Mouse (Mus musculus): ENCODE results near the gene Reep3.

The Reep3 gene

GRCm38 (mm10) chr10:67052429-67052828 is 44.3 kb downstream of the Reep3 start:
- no peak for DNase-seq (ENCODE audit: low spot score)

- DNase-seq (ENCODE audit: low spot score) = no peak
Observed at GRCm38 (mm10) chr10:67051466-67051865, 45.3 kb downstream of the Reep3 start.

GRCm38 (mm10) chr10:67050766-67051165 is 46.0 kb downstream of the Reep3 start:
- no peak for DNase-seq (ENCODE audit: low spot score)

- DNase-seq (ENCODE audit: low spot score) = no peak
Observed at GRCm38 (mm10) chr10:67049621-67050020, 47.1 kb downstream of the Reep3 start.

DNA sequence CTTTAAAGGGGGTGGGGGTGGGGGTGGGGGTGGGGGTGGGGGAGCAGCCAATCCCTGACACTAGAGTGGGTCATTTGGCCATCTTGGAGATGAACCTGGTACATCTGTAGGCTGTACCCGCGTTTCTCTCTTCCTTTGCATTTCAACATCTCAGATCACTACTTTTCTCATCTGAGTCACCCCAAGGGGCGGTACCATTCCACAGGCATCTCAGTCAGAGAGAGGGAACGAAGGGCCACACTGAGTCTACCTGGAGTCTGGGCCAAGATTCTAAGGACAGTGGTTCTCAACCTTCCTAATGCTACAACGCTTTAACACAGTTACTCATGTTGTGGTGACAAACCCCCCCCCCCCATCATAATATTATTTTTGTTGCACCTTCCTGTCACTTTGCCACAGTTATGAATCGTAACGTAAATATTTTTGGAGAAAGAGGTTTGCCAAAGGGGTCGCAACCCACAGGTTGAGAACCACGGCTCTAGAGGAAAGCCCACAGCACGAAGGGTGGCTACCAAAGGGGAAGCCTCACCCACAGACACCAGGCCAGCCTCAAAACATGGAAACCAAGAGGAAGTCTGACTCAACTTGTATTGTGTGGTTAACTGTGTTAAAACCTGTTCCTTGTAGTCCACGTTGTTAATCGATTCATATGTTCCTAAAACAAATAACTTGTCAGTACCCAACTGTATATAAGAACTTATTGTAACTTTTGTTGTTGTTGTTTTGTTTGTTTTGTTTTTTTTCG is 47.7 kb downstream of the Reep3 start:
- DNase-seq (ENCODE audit: low spot score) = no peak

DNA sequence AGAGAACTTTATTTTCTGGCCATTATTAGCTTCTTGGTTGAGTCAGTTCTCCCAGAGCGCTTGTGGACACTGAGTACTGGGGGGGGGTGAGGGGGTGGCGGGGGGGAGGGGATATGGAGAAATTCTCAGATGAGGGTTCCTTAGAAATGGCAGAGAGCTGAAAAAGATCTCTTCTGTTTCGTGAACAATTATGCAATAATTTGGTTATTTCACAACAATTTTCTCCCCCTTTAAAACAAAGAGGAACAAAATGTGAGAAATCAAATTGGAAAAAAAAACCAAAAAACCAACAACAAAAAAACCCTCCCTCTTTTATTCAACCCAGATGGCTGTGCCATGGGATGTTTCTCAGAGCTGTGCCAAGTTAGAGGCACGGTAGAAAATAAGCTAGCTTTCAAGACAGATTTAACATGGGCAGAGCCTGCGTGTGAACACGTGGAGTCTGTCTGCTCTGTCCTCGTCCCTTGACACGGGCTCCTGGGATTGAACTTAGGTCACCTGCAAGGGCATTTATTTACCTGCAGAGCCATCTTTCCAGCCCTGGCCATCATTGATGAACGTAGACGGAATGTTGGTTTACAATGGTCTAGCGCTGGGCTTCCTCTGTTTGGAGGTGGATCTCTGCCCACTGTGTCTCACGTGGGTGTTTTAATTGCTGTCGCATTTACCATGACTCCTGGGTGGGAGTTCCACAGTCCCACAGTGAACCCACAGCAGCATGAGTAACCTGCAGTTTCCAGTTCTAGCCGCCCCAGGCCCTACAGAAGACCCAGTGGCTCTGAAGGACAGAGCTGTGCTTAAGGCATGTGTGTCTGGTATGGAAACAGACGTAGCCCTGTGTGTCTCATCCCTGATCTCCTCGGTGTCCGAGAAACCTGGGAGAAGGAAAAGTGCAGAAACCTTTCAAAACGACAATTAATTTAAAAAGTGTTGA is 48.8 kb downstream of the Reep3 start:
- no peak for DNase-seq (ENCODE audit: low spot score)

- peak; percentile 24 for DNase-seq (ENCODE audit: low spot score)
Observed at GRCm38 (mm10) chr10:67045192-67045899, 51.4 kb downstream of the Reep3 start.

DNA sequence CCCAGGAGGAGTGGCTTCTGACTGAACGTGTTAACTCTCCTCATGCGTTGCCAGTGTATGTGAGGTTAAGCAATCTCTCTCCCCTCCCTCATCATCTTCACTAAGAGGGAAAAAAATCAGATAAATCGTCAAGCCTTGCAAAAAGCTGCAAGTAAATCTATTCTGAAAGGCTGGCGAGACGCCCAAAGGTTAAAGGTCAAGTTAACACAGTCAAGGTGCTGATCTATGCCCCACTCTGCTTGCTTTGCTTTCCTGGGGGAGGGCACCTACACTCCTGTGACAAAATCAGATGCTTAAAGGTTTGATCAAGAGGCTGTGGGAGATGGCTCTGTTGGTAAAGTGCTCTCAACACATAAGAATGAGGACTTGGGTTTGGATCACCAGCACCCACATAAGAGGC is 52.4 kb downstream of the Reep3 start:
- no peak for DNase-seq (ENCODE audit: low spot score)

DNA sequence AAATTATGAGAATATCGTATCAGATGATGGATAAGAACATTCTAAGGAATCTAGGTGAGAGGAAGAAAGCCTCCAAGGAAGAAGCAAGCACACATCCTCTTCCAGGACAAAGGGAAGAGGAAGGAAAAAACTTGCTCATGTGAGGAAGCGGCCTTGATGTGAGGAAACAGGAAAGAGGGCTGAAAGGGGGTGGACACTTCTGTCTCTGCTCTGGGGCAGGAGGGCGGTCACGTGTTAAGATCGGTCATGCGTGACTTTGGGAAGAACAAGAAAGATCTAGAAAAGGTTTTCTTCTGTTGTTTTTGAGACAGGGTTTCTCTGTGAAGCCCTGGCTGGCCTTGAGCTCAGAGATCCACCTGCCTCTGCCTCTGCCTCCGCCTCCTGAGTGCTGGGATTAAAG is 53.5 kb downstream of the Reep3 start:
- no peak for DNase-seq (ENCODE audit: low spot score)

DNA sequence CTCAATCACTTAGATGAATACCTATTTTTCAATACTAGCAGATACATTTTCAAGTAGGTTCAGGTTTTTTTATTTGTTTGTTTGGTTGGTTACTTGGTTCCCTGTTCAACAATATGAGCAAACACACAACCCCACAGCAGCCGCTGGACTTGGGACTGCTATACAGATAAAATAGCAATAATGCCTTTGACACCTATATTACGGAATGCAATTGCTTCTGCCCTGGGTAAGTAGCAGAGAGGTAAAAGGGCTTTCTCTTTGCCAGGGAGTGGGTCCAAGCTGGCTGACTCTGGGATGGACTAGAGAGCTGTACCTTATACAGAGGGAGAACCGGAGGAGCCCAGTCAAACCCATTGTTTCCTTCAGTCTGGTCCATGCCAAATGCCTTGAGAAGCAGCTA is 56.3 kb downstream of the Reep3 start:
- no peak for DNase-seq (ENCODE audit: low spot score)

DNA sequence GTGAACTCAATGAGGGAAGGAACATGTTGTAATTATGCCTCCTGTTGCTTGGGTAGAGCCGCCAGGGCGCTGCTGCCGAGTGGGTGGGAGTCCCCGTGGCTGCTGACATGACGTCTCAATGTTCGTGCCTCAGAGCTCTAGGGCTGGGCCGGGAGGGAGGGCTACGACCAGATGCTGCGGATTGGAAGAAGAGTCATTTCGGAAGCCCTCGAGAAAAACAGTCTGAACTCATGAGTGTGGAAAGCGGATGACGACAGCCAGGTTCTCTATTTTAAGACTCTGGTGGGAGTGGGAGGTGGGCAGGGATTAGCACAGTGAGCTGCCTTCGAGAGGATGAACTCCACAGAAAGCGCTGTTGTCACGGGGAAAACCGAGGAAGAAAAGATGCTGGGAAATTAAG is 57.7 kb downstream of the Reep3 start:
- no peak for DNase-seq (ENCODE audit: low spot score)

DNA sequence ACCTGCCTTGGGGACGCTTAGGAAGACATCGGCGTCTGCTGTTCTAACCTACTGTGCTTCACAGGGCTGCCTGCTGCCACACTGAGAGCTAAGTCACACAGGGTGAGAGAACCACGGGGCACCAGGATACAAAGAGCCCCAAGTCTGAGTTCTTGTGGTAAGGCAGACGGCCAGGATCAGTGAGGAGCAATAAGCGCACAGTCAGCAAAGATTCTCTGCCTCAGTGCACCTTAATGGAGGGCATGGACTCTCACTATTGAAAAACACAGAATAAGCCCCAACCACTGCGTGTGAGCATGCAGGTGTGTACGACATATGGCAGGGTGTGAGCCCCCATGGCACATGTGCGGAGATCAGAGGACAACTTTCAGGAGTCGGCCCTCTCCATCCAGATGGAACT is 60.2 kb downstream of the Reep3 start:
- DNase-seq (ENCODE audit: low spot score) = no peak

DNA sequence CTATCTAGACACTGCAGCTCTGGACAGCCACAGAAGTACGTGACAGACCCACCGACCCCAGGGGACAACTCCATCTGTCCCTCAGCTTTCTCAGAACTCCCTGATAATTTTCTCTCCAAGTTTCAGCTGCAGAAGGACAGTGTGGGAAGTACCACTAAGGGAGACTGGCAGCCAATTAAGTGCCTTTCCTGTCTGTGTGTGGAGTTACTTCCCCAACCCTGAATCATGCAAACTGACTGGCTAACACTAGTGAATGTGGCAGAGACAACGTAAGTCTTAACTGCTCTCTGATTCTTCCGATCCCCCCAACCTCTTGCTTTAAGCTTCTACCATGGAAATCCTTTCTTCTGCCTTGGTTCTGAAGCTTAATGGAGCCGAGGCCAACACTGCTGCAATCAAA is 60.6 kb downstream of the Reep3 start:
- DNase-seq (ENCODE audit: low spot score) = no peak

GRCm38 (mm10) chr10:67031186-67031585 is 65.6 kb downstream of the Reep3 start:
- no peak for DNase-seq (ENCODE audit: low spot score)

DNA sequence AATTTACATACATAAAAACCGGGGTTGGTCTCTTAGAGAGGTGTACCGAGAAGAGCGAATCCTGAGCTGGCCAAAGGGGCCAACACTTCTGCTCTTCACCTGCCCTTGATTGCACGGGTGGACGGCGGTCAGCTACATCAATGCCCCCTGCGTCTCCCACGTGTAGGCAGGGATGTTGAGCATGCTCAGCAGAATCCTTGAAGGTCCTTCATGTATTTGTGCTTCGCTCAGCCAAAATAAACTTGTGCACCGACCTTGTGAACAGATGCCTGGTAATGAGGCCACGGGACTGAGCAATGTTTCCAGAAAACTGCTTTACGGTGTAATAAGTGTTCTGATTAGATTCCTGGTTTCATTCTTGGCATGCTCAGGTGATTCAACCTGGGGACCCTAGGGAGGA is 67.4 kb downstream of the Reep3 start:
- DNase-seq (ENCODE audit: low spot score) = no peak

DNA sequence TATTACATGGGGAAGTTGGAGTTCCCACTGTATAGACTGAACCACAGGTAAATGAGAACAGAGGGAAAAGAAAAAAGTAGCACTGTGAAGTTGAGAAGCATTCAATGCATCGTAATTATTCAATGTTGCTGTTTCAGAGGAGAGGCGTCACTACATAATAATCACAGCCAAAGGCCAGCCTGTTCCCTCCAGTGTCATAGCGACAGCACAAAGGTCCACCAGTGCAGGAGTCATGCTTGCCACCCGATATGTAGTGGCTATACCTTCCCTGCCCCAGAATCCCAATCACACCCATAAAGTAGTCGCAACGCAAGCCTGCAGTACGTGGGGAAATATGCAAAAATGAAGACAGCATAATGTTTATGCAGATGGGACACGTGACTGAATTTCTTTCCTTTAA is 70.4 kb downstream of the Reep3 start:
- no peak for DNase-seq (ENCODE audit: low spot score)

DNA sequence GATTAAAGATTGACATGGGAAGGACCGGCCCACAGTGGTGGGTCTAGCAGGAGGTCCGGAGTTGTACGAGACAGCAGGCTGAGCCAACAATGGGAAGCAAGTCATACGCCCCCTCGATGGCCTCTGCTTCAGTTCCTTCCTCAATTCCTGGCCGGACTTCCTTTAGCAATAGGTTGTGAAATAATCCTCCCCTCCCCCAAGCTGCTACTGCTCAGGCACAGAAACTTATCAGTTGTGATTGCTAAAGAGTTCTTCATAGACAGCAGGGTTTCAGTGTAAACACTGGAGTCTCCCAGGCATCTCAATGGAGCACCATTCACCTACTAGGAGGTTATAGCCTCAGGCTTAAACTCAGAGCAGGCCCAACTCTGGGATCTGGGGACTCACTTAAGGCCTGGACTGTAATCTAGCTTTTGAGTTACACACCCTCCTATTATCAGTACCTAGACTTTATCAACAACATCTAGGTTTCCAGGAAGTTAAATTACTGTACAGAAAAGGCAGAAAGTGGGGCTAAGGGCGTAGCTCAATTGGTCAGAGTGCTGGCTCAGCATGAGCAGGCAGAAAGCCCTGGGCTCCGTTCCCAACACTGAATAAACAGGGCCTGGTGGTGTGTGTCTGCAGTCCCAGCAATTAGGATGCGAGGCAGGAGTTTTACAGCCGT is 71.0 kb downstream of the Reep3 start:
- DNase-seq (ENCODE audit: low spot score) = no peak

- no peak for DNase-seq (ENCODE audit: low spot score)
Observed at GRCm38 (mm10) chr10:67024391-67024790, 72.4 kb downstream of the Reep3 start.

DNA sequence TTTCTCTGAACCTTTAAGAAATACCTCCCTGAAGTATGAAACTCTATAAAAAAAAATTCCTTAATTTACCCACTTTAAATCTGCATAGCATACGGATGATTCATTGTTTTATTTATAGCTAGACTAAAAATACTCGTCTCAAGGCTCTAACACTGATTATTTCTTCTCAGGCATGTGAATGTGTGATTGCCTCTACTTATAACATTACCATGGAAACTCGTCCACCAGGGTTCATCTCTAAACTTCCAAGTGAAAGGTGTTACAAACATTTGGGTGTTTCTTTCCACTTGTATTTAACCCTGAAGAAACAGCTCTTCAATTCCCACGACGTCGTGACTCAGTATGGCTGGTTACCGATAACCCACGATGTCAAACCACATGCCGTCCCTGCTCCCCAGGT is 73.7 kb downstream of the Reep3 start:
- DNase-seq (ENCODE audit: low spot score) = no peak

GRCm38 (mm10) chr10:67021494-67021893 is 75.3 kb downstream of the Reep3 start:
- DNase-seq (ENCODE audit: low spot score) = no peak

DNA sequence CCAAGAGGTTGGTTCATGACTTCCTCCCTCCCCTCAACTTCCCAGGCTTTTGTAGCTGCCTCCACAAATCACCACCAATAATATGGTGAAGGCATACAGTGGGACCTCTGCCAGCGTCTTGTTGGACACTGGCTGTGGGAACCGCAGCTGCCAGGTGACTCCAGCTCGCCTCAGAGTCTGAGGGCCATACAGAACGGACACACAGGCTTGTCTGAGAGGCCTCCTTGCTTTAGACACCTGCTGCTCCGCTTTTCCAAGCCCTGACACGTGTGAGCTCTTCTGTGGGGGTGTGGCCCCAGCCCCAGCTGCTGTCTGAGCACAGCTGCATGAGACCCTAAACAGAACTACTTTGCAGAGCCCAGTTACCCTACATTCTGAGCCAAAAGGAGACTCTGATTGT is 77.9 kb downstream of the Reep3 start:
- no peak for DNase-seq (ENCODE audit: low spot score)

- DNase-seq (ENCODE audit: low spot score) = no peak
Observed at GRCm38 (mm10) chr10:67017891-67018290, 78.9 kb downstream of the Reep3 start.

Data from retina, embryonic 14.5 days (tissue).